Mouse (Mus musculus) adrenal gland, adult 8-10 months (tissue): ENCODE results near the gene Jade2. TPM values are rescaled to one million over a fixed set of nuclear protein-coding genes. Genes with fewer than 3 reads are reported as not detected.

Source experiments
- DNase-seq: peaks from one replicate; pipeline ENCODE4 v3.0.0; 2022
- total RNA-seq, 4 experiments: library from RNA; stranded (reverse); gene quantifications; 2 replicates each; pipeline ENCODE4 v1.2.4; 2022

Jade2 gene
- total RNA-seq = 10 to 100 TPM; 21.1 to 36.2 (median 30.3) TPM

GRCm38 (mm10) chr11:51857081-51857671 is at the start of gene Jade2:
Gene Jade2, minus strand, starts transcription at chr11:51857653.
- DNase-seq = peak; percentile 50

- DNase-seq = no peak
These were observed 46.8 kb upstream of the Jade2 start for GRCm38 (mm10) chr11:51904224-51904623.

DNA sequence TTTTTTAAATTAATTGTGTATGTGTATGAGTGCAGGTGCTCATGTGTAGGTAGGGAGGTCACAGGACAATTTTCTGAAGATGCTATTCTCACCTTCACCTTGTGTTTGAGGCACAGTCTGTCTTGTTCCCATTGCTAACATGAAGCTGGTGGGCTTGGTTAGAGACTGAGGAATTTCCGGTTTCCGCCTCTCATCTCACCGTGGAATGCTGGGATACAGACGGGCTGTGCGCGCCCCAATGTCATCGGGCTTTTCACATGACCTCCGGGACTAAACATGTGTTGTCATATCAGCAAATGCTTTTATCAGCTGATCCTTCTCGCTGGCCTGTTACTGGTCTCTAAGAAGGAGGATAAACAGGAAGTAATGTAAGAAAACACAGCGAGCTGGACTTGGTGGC is 42.2 kb upstream of the Jade2 start:
- no peak for DNase-seq

GRCm38 (mm10) chr11:51898326-51899080 is 41.0 kb upstream of the Jade2 start:
- no peak for DNase-seq

GRCm38 (mm10) chr11:51897311-51897710 is 39.9 kb upstream of the Jade2 start:
- DNase-seq = no peak

DNA sequence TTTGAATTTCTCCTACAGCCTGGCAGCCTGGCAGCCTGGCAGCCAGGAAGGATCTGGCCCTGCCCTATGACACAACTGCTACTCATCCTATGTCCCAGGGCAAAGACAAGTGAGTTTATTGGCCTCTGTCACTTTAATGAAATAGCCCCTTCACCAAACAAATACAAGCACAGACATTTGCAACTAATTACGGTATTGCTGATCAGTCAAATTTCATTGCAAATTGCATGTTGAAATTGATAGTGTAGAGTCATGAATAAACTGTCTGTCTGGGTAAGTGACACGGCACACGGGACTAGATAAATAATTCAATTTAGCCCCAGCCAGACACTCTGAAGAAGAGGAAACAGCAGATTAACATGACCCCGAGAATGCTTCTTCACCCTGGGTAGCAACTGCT is 38.6 kb upstream of the Jade2 start:
- DNase-seq = no peak

GRCm38 (mm10) chr11:51885681-51886080 is 28.2 kb upstream of the Jade2 start:
- no peak for DNase-seq

GRCm38 (mm10) chr11:51884092-51884491 is 26.6 kb upstream of the Jade2 start:
- no peak for DNase-seq

DNA sequence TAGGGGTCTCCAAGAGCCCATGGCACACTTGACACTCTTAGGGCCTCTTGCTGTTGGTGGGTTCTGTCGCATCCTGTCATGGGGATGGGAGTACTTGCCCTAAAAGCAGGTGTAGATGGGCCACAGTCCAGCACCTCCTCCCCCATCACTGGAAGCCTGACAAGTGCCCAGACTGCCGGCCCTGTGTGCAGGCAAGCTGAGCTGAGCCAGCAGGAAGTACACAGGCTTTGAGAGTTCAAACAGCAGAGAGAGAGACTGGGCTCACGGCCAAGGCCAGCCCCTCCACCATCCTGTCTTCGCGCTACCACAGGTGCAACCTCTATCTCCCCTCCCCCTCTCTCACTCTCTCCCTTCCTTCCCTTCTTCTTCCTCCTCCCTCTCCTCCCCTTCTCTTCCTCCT is 26.2 kb upstream of the Jade2 start:
- DNase-seq = no peak

- DNase-seq = no peak
These were observed 24.3 kb upstream of the Jade2 start for GRCm38 (mm10) chr11:51881776-51882175.

DNA sequence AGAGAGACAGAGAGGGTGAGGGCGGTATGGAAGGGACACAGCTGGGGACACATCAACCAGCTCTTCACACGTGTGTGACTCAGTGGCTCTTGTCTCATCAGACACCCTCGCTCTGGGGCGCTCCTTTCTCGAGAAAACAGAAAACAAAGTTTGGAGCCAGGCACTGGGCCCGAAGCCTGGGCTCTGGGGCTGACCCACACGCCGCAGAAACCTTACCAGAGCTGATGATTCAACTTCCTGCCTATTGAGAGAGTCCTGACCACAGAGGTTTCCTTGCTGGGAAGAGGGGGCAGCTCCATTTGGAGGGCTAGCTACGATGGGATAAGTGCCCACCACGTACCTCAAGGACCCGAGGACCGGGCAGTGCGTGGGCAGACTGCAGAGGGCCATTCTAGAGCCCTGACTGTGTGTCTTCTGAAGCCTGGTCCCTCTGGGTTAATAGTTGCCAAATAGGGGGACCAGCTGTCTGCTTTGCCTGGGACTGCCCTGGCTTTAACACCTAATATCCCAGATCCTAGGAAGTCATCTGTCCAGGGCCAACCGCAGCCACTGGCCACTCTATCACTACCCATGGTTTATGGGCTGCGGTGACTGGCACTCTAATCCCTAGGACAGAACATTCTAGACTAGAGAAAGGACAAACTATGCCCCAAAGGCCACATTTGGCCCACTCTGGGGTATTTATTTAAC is 23.7 kb upstream of the Jade2 start:
- DNase-seq = no peak

GRCm38 (mm10) chr11:51876943-51877344 is 19.5 kb upstream of the Jade2 start:
- DNase-seq = peak; percentile 48

DNA sequence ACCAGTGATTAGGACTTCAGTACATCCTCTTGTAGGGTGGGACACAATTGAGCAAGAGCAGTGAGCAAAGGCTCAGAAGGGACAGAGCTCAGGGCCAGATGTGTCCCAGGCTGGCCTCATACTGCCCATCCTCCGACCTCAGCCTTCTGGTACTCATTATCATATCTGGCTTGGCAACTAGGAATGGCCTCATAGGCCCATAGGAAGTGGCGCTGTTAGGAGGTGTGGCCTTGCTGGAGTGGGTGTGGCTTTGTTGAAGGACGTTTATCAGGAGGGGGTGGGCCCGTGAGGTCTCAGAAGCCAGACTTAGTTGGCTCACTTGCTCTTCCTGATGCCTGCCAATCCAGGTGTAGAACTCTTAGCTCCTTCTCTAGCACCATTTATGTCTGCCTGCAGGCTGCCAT is 18.3 kb upstream of the Jade2 start:
- DNase-seq = no peak

- DNase-seq = no peak
These were observed 17.6 kb upstream of the Jade2 start for GRCm38 (mm10) chr11:51875086-51875485.

DNA sequence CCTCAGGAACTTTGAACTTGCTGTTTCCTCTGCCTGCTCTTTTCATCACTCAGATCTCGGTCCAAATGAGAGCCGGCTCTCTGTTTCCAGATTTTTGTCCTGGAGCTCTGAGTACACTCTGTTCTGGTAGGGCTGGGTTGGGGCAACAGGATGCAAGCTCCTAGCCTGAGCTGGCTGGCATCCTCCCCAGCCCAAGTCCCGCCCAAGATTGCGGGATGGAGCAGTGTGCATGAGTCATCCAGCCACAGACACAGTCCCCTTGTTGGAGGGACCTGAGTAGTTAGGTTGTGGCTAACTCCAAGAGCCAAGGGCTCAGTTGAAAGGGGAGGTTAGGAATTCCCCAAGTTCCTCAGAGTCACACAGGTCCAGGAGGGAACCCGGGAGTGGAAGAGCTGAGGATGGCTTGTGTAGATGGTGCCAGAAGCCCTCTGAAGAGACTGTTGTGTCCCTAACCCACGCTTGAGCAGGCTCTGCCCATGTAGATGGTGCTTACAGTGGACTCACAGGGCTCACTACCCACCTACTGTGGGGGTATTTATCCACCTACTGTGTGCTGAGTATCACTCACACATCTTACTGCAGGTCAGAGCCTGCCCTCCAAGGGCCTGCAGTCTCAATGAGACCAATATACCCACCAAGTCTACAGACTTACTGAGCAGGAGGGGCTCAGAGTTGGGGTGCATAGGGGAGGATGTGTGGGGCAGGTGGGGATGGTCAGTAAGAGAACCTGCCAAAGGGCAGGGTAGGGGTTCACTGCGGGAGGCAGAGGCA is 17.0 kb upstream of the Jade2 start:
- peak; percentile 87 for DNase-seq

- DNase-seq = no peak
These were observed 15.7 kb upstream of the Jade2 start for GRCm38 (mm10) chr11:51873141-51873540.

- no peak for DNase-seq
These were observed 9.8 kb upstream of the Jade2 start for GRCm38 (mm10) chr11:51867261-51867660.

DNA sequence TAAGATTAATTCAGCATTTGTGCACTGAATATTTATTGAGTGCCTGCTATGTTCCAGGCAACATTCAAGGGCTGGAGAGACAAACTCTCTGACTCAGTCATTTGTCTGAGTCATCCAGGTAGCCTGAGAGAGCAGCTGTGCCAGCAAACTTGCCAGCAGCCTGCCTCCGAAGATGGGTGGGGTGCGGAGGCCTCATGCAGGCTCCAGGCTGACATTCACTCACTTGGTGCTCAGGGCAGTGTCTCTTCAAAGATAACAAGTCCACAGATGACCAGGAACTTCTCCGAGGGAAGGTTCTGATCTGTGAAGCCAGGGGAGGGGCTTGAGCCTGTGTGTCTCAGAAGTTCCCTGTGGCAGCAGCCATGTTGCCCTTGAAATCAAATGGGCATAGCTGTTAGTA is 8.6 kb upstream of the Jade2 start:
- no peak for DNase-seq

DNA sequence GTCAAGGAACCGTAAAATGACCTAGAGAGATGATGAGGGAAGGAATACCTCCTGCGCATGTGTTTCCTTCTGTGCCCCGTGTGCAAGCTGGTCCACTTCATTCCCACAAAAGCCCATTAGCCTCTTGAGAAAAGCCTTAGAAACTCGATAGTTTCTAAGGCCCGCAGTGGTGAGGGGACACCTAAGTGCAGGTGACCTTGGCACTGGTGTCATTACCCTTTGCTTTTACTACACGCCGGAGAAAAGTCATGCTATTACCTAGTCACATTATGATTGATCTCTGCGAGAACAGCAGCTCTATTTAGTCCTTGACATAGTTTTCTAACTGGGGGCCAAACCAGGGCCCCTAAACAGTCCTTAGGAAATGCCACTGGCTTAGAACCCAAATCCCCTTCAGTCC is 3.2 kb upstream of the Jade2 start:
- no peak for DNase-seq

- no peak for DNase-seq
These were observed 2.1 kb upstream of the Jade2 start for GRCm38 (mm10) chr11:51859561-51859960.

DNA sequence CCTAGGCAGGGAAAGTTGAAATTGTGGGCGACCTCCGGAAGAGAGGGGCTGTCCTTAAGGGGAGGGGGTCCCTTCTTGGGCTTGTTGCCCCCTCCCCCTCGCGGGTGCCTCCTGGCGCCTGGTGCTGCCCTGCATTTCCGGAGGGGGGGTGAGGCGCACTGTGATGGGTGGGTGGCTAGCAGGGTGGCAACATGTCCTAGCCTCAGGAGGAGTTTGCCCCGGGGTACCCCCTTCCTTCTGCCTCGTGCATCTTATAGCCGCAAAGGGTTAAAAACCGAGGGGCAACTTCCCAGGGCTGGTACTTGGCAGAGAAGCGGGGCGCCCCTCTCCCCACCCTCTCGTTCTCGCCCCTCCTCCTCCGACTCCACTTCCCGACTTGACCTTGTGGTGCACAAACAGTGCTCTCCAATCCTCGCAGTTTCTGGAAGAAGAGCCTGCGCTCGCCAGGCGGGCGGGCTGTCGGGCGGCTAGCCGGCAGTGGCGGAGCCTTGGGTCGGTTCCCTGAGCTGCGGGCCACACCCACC is 1.1 kb upstream of the Jade2 start:
- DNase-seq = peak; percentile 86

GRCm38 (mm10) chr11:51857818-51858527 is 520 bp upstream of the Jade2 start:
- peak; percentile 74 for DNase-seq
